Mouse (Mus musculus): Measurements from ENCODE around the gene Gmpr2.

The Gmpr2 gene

GRCm38 (mm10) chr14:55724411-55724871 is 52.7 kb downstream of the Gmpr2 start:
- DNase-seq (ENCODE audit: low spot score in 2 of 2) = no peak

GRCm38 (mm10) chr14:55726261-55726660 is 54.5 kb downstream of the Gmpr2 start:
- no peak for DNase-seq (ENCODE audit: low spot score in 2 of 2)

GRCm38 (mm10) chr14:55727889-55728685 is 56.3 kb downstream of the Gmpr2 start:
- no peak for DNase-seq (ENCODE audit: low spot score in 2 of 2)
